Mouse (Mus musculus): ENCODE measurements around the gene Rbpj. TPM values are rescaled to one million over a fixed set of nuclear protein-coding genes. Genes with fewer than 3 reads are reported as not detected.

Gene Rbpj
- total RNA-seq, 2 experiments from 2014 or later = 28.6 to 34.3 TPM

GRCm38 (mm10) chr5:53688326-53688725 lies 222.4 kb downstream of the Rbpj start:
- ATAC-seq (replicated peaks; ENCODE audit: low FRiP score, low TSS enrichment, poor library complexity, severe bottlenecking) = no peak

- no peak for ATAC-seq (replicated peaks; ENCODE audit: low FRiP score, low TSS enrichment, poor library complexity, severe bottlenecking)
Measured at GRCm38 (mm10) chr5:53691577-53691976, 225.6 kb downstream of the Rbpj start.

GRCm38 (mm10) chr5:53692100-53692499 lies 226.1 kb downstream of the Rbpj start:
- no peak for ATAC-seq (replicated peaks; ENCODE audit: low FRiP score, low TSS enrichment, poor library complexity, severe bottlenecking)

- ATAC-seq (replicated peaks; ENCODE audit: low FRiP score, low TSS enrichment, poor library complexity, severe bottlenecking) = no peak
Measured at GRCm38 (mm10) chr5:53692662-53693061, 226.7 kb downstream of the Rbpj start.

- ATAC-seq (replicated peaks; ENCODE audit: low FRiP score, low TSS enrichment, poor library complexity, severe bottlenecking) = no peak
Measured at GRCm38 (mm10) chr5:53696701-53697100, 230.7 kb downstream of the Rbpj start.

GRCm38 (mm10) chr5:53697794-53698193 lies 231.8 kb downstream of the Rbpj start:
- no peak for ATAC-seq (replicated peaks; ENCODE audit: low FRiP score, low TSS enrichment, poor library complexity, severe bottlenecking)

- no peak for ATAC-seq (replicated peaks; ENCODE audit: low FRiP score, low TSS enrichment, poor library complexity, severe bottlenecking)
Measured at GRCm38 (mm10) chr5:53702686-53703085, 236.7 kb downstream of the Rbpj start.

Other genes starting within 250 kb of the Rbpj start
- 56.5 and 92.9 TPM in 2 replicates for gene Smim20, start 199.1 kb upstream of the Rbpj start, total RNA-seq (2014; fragmentation: Nextera tagmentation)
- 30.0 and 44.5 TPM in 2 replicates for gene Smim20, start 199.1 kb upstream of the Rbpj start, total RNA-seq (2017)
- gene Cckar, start 241.6 kb downstream of the Rbpj start, total RNA-seq (2014; fragmentation: Nextera tagmentation) = not detected in 2 replicates
- gene Cckar, start 241.6 kb downstream of the Rbpj start, total RNA-seq (2017) = not detected in 2 replicates